Mouse (Mus musculus) heart, embryonic 12.5 days (tissue): ENCODE results near the gene Myo7a. TPM values are rescaled to one million over a fixed set of nuclear protein-coding genes. Genes with fewer than 3 reads are reported as not detected.

Experiments
- ATAC-seq: fragments of 200-750 bp; cut with Nextera tagmentation; 2 replicates; pipeline ENCODE4 v1.8.0; 2017; ENCODE audit warnings: moderate TSS enrichment, moderate library complexity; ENCODE audit not compliant: insufficient number of reproducible peaks, low FRiP score
- H3K27ac ChIP-seq: fragments of 300-500 bp; sonication (generic); 2 replicates; pipeline ENCODE4 v1.5.1; 2016; ENCODE audit warnings: mild to moderate bottlenecking, moderate library complexity; ENCODE audit not compliant: poor library complexity, severe bottlenecking
- H3K27me3 ChIP-seq: fragments of 300-500 bp; sonication (generic); replicated peaks from 2 replicates; pipeline ENCODE4 v1.6.1; 2016; ENCODE audit warnings: mild to moderate bottlenecking, moderate library complexity
- H3K36me3 ChIP-seq: fragments of 300-500 bp; sonication (generic); 2 replicates; pipeline ENCODE4 v1.6.1; 2016; ENCODE audit warnings: mild to moderate bottlenecking, moderate library complexity
- H3K4me1 ChIP-seq: fragments of 300-500 bp; sonication (generic); replicated peaks from 2 replicates; pipeline ENCODE4 v1.6.1; 2016; ENCODE audit warnings: mild to moderate bottlenecking
- H3K4me2 ChIP-seq: fragments of 300-500 bp; sonication (generic); 2 replicates; pipeline ENCODE4 v1.6.1; 2016; ENCODE audit warnings: mild to moderate bottlenecking, moderate library complexity
- H3K4me3 ChIP-seq: fragments of 300-500 bp; sonication (generic); 2 replicates; pipeline ENCODE4 v1.5.1; 2016; ENCODE audit warnings: mild to moderate bottlenecking
- H3K9ac ChIP-seq: fragments of 300-500 bp; sonication (generic); 2 replicates; pipeline ENCODE4 v1.6.1; 2016; ENCODE audit warnings: mild to moderate bottlenecking, moderate library complexity
- H3K9me3 ChIP-seq: fragments of 300-500 bp; sonication (generic); replicated peaks from 2 replicates; pipeline ENCODE4 v1.6.1; 2016; ENCODE audit warnings: mild to moderate bottlenecking, moderate library complexity
- WGBS: fragments of 180-500 bp; shearing (Covaris S2); methylation state at CpG from one replicate; pipeline ENCODE4 v1.1.7; 2016; 5-methylcytosine and 5-hydroxymethylcytosine counted together
- polyA plus RNA-seq: library from polyadenylated mRNA; unstranded; fragments of >200 nt; fragmentation: Nextera tagmentation; extraction: Ambion mirVana; gene quantifications from 2 replicates; pipeline ENCODE4 v1.2.1, GENCODE M21; 2016

Myo7a gene
- polyA plus RNA-seq, 1 experiment from 2014 or later: 14.4 TPM

- no peaks in the 10 kb centered on the region; the same call in 1 of the 2 replicates for H3K27me3 ChIP-seq
- peak overlapping the region; percentile 43; the same call in 1 of the 2 replicates for H3K9ac ChIP-seq
- H3K36me3 ChIP-seq: peaks cover 3% of the 10 kb centered on the region; the same call in 1 of the 2 replicates
- H3K4me3 ChIP-seq: no peak overlapping the region
- no peak overlapping the region for H3K27ac ChIP-seq
- WGBS: 68% methylated on average over 2 of the region's 2 CpGs
- peaks cover 38% of the 10 kb centered on the region for H3K4me1 ChIP-seq
- H3K4me2 ChIP-seq: no peak overlapping the region
- no peaks in the 10 kb centered on the region for H3K9me3 ChIP-seq
- no peak for ATAC-seq
Measured at GRCm38 (mm10) chr7:98119961-98120232, 573 bp upstream of the Myo7a start.

DNA sequence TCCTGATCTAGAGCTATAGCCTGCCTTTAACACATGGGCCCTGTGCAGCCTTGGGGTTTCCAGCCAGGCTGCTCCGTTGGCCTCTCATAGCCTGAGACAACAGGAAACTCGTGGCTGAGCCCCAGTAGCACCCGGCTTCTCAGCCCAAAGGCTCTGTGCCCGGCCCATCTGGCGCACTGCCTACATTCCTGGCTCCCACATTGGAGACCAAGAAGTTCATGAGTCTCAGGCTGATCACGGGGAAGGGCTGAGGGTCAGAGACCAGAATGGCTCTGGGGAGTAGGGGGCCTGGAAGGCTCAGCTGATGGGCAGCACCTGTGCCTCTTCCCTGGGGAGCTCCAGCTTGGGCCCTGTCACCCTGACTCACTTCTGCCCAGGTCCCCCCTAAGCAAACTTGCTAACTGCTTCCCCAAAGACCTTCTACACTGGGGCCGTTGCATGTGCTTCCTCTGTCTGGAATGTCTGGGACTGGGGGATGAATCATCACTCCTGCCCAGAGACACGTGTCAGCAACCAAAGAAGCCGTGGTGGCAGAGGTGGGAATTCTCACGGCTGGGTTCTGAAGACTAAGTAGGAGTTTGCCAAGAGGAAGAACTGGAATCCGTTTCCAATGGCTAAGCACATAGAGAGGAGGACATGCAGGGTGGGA is 2.2 kb downstream of the Myo7a start:
- H3K9ac ChIP-seq: no peak overlapping the region
- 39% methylated on average over 11 of the region's 11 CpGs for WGBS
- no peaks in the 10 kb centered on the region for H3K9me3 ChIP-seq
- H3K27ac ChIP-seq: no peak overlapping the region
- H3K36me3 ChIP-seq: no peaks in the 10 kb centered on the region
- peaks cover 35% of the 10 kb centered on the region for H3K4me1 ChIP-seq
- H3K4me3 ChIP-seq: no peak overlapping the region
- H3K4me2 ChIP-seq: no peak overlapping the region
- ATAC-seq: 0 out of 2 replicates have a peak, but pooled peaks have one; percentile 7
- H3K27me3 ChIP-seq: peaks cover 9% of the 10 kb centered on the region

- Histone ChIP-seq H3K36me3 (no peaks in the 10 kb centered on the region), H3K27ac (no peak overlapping the region), H3K4me1 (peaks cover 33% of the 10 kb centered on the region), H3K4me3 (no peak overlapping the region), H3K9ac (no peak overlapping the region), H3K4me2 (no peak overlapping the region), H3K9me3 (no peaks in the 10 kb centered on the region), H3K27me3 (peaks cover 31% of the 10 kb centered on the region)
- WGBS: 38% methylated on average over 6 of the region's 6 CpGs
- ATAC-seq: no peak
Measured at GRCm38 (mm10) chr7:98114656-98115055, 4.7 kb downstream of the Myo7a start.

DNA sequence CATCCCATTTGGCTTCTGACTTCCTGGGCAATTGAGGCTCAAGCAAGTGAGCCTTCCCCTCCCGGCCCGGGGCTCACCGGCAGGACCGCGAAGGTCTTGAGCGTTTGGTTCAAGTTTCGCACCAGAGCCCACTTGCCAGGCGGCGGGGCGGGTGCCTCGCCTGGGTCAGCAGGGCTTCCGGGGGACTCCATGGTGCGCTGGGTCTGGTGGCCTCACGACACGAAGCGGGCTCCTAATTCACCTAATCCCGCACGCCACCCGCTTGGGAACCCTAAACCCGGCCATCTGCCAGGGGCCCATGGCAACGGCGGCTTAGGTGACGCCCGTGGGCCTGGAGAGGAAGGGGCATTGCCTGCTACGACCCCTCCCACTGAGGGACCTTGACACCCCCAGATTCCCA is 8.1 kb downstream of the Myo7a start:
- WGBS: 5% methylated on average over 25 of the region's 25 CpGs

DNA sequence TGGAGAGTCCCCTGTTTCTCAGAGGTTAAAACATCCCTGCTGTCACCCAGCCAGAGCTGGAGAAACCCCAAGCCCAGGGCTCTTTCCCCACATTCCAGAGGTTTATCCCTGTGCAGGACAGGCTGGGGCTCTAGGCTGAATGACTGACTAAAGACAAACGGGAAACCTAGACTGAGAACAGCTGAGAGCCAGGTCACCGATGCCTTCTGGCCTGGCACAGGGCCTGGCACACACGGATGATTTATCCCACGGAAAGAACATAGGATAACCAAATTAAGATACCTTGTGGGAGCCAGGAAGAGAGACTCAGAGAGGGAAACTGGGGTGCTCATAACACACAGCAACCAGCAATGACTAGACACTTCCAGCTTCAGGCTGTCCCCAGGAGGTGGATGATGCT is 9.6 kb downstream of the Myo7a start:
- 65% methylated on average over 4 of the region's 4 CpGs for WGBS
- no peaks in the 10 kb centered on the region for H3K36me3 ChIP-seq
- no peak overlapping the region for H3K9ac ChIP-seq
- ATAC-seq: no peak
- H3K27ac ChIP-seq: no peak overlapping the region
- peaks cover 16% of the 10 kb centered on the region for H3K4me1 ChIP-seq
- H3K4me2 ChIP-seq: no peak overlapping the region
- peaks cover 31% of the 10 kb centered on the region for H3K27me3 ChIP-seq
- no peak overlapping the region for H3K4me3 ChIP-seq
- no peaks in the 10 kb centered on the region for H3K9me3 ChIP-seq

More for the DNA sequence above, 8.1 kb downstream of the Myo7a start:
- Histone ChIP-seq H3K36me3 (no peaks in the 10 kb centered on the region), H3K4me3 (peak overlapping the region; percentile 22), H3K27ac (no peak overlapping the region), H3K4me1 (peaks cover 12% of the 10 kb centered on the region), H3K27me3 (peaks cover 31% of the 10 kb centered on the region), H3K4me2 (peak overlapping the region; percentile 59), H3K9ac (peak overlapping the region; percentile 6; the same call in 1 of the 2 replicates), H3K9me3 (no peaks in the 10 kb centered on the region)
- ATAC-seq: no peak

DNA sequence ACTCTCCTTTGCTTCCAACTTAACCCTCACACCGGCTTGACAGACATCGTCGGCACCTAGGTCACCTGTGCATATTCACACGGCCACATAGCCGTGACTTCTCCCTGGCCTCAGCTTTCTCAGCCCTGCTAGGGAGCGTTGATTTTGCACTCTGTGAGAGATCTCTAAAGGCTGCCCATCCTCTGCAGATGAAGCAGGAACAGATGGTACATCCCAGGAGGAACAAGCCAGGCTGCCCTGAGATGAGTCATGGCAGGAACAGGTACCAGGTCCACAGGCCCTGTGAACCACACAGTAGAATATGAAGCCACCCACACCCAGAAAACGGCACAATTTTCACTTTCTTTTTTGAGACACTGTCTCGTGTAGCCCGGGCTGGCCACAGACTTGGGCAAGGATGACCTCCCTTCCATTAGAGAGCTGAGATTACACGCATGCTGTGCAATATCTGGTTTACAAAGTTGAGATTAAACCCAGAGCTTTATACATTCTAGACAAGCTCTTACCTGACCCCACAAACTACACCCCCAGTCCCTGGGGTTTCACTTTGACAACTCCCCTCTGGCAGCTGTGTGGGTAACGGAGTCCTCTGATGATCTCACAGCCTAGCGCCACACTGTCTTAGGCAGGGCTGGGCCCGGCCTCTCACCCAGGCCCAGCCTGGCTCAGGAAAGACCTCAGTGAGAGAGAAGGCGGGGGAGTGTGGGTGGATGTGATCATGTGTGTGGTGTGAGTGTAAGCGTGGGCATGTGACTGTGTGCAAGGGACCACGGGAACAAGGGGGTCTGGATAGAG is 10.5 kb downstream of the Myo7a start:
- H3K36me3 ChIP-seq: no peaks in the 10 kb centered on the region
- 0 out of 2 replicates have a peak, but pooled peaks have one; percentile 19 for ATAC-seq
- no peaks in the 10 kb centered on the region for H3K9me3 ChIP-seq
- no peak overlapping the region for H3K27ac ChIP-seq
- H3K27me3 ChIP-seq: peaks cover 31% of the 10 kb centered on the region
- WGBS: 75% methylated on average over 16 of the region's 16 CpGs
- no peak overlapping the region for H3K4me2 ChIP-seq
- H3K4me3 ChIP-seq: no peak overlapping the region
- peaks cover 26% of the 10 kb centered on the region for H3K4me1 ChIP-seq
- no peak overlapping the region for H3K9ac ChIP-seq

DNA sequence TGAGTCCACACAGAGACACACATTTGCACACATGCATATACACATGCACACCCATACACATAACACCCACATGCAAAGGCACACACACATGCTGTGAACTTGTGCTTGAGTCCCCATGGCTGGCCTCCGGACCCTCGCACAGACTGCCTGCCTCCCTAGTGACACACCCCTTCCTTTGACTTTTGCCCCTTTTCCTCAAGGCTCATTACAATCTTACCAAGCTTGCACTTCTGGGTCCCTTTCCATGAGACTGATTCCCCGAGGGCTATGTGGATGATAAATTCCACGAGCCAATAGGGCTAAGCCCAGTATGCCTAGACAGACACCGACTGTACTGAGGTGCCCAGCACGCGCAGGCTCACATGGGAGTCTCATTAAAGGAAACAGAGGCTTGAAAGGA is 13.1 kb downstream of the Myo7a start:
- H3K4me2 ChIP-seq: no peak overlapping the region
- H3K4me1 ChIP-seq: peaks cover 29% of the 10 kb centered on the region
- WGBS: 83% methylated on average over 7 of the region's 7 CpGs
- peaks cover 15% of the 10 kb centered on the region for H3K27me3 ChIP-seq
- no peak for ATAC-seq
- no peaks in the 10 kb centered on the region for H3K36me3 ChIP-seq
- H3K4me3 ChIP-seq: no peak overlapping the region
- H3K9ac ChIP-seq: no peak overlapping the region
- H3K9me3 ChIP-seq: no peaks in the 10 kb centered on the region
- H3K27ac ChIP-seq: no peak overlapping the region

- H3K9me3 ChIP-seq: no peaks in the 10 kb centered on the region
- no peak overlapping the region for H3K4me2 ChIP-seq
- H3K9ac ChIP-seq: no peak overlapping the region
- no peak overlapping the region for H3K4me3 ChIP-seq
- peak overlapping the region; percentile 50 for H3K27ac ChIP-seq
- H3K36me3 ChIP-seq: no peaks in the 10 kb centered on the region
- peaks cover 23% of the 10 kb centered on the region for H3K4me1 ChIP-seq
- H3K27me3 ChIP-seq: no peaks in the 10 kb centered on the region; the same call in 1 of the 2 replicates
- WGBS: 48% methylated on average over 16 of the region's 16 CpGs
- peak; percentile 30 for ATAC-seq
Measured at GRCm38 (mm10) chr7:98104481-98105435, 14.6 kb downstream of the Myo7a start.

DNA sequence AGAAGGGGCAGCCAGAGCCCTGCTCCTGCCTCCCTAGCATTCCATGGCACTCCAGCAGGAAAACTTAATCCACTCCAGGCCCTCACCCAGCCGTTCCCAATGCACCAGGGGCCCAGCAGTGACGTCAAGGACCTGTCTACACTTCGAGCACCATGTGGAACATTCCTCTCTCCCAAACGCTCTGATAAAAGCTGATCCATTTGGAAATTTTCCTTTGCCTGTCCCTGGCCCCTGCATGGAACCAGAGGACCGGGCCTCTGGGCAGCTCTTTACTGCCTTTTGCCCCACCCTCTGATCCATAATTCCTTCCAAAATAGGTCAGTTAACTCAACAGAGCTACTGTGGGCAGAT is 15.4 kb downstream of the Myo7a start:
- no peak overlapping the region for H3K4me3 ChIP-seq
- no peaks in the 10 kb centered on the region for H3K9me3 ChIP-seq
- 0 out of 2 replicates have a peak overlapping the region, but pooled peaks have one; percentile 53 for H3K4me2 ChIP-seq
- 18% methylated on average over 5 of the region's 5 CpGs for WGBS
- H3K4me1 ChIP-seq: peaks cover 23% of the 10 kb centered on the region
- H3K36me3 ChIP-seq: no peaks in the 10 kb centered on the region
- H3K27me3 ChIP-seq: no peaks in the 10 kb centered on the region
- ATAC-seq: no peak; the same call in 1 of the 2 replicates
- H3K27ac ChIP-seq: peak overlapping the region; percentile 50
- no peak overlapping the region for H3K9ac ChIP-seq

DNA sequence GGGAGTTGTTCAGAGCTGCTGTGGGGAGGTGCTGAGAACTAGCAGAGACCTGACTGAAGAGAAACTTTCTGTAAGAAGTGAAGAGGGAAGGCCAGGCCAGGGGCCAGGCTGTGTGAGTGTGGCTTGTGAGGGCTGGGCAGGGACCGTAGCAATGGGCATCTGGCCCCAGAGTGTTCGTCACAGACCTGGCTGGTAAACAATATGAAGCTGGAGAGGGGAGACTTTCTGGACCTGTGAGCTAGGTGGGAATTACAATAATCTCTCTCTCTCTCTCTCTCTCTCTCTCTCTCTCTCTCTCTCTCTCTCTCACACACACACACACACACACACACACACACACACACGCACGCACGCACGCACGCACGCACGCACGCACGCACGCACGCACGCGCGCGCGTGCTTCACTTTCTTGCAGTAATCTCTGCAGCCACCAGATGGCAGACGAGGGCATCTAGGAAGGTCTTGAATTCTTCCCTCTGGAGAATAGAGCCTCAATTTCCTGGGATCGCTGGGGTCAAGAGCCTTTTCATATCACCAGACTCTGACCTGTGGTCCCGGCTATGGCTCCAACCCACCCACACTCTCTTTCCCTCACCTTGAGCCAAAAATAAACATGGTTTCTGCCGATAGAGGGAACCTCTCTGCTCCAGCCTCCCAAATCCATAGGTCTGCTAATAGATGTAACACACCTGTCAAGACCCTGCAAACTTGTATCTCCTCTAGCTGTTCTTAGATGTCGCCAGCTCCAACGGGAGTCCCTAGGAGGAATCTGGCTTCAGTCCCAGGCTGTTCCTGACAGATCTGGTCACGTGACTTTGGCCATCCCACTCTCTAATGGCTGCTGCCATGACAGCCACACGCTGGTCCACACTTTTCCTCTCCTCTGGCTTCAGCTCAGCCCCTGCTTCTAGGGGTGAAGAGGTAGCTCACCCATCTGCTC is 16.1 kb downstream of the Myo7a start:
- H3K9ac ChIP-seq: peak overlapping the region; percentile 30; the same call in 1 of the 2 replicates
- peak overlapping the region; percentile 53 for H3K4me2 ChIP-seq
- peak; percentile 56 for ATAC-seq
- H3K9me3 ChIP-seq: no peaks in the 10 kb centered on the region
- H3K27me3 ChIP-seq: no peaks in the 10 kb centered on the region
- H3K36me3 ChIP-seq: no peaks in the 10 kb centered on the region
- peaks cover 23% of the 10 kb centered on the region for H3K4me1 ChIP-seq
- peak overlapping the region; percentile 50 for H3K27ac ChIP-seq
- peak overlapping the region; percentile 24 for H3K4me3 ChIP-seq
- 11% methylated on average over 23 of the region's 26 CpGs for WGBS
